Mouse (Mus musculus) testis, postnatal 10 days (tissue): ENCODE data around the gene Scgb2b7.
"Not testable (repeated sequence)": the region's sequence is repeated elsewhere in the genome, so short reads cannot be mapped to it uniquely, and the experiment has no call there.

ENCODE experiments used
- DNase-seq: peaks from one replicate; pipeline ENCODE4 v3.0.0; 2021; ENCODE audit warnings: low spot score

Scgb2b7 gene

GRCm38 (mm10) chr7:31705657-31706056 is at the start of gene Scgb2b7:
Gene Scgb2b7 (minus strand): TSS chr7:31705757.
- not testable (repeated sequence) for DNase-seq

DNA sequence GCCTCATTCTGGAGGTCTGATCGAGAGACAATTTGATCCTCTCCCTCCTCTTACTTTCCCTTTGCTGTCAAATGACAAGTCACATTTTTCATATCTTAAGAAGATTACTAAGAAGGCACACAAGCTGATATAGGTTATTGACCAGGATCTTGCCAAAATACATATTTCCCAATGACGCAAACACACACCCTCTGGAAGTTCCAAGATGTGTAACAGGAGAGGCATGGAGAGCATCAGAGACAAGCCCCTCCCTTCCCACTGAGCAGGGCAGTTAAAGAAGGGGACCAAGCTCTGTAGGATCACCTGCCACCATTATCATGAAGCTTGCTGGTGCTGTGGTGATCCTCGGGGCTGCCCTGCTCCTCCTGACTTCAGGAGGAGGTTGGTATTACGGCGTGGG is 6.8 kb upstream of the Scgb2b7 start, which contains the start of gene Scgb1b7:
Gene Scgb1b7 (plus strand): TSS at position 301 of the 400 bp plus-strand sequence.
- not testable (repeated sequence) for DNase-seq
